Comparison of ENCODE assay signal across 8 mouse cellular contexts in the genomic region with DNA sequence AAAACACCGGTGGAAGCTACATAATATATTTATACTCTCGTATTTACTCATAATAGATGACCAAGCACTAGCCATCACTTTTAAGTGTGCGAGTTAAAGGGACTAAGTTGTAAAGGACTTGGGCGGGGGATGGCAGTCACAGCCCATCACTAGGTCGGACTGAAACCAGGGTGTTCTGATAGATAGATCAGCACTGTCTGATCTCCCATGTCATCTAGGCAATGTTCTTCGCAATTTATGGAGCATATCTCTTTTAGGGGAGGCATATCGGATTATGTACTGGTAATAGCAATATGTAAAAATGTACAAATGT. TPM values are rescaled to one million over a fixed set of nuclear protein-coding genes. Genes with fewer than 3 reads are reported as not detected.
DNase-seq lines count a peak whose midpoint lies in the region; TF ChIP-seq lines count a peak whose summit lies in the region.

No protein-coding gene starts in this region.

- intact Hi-C loops in left cerebral cortex, adult 2 months (cut with DNase I) = no loop called here
- intact Hi-C loops in left cerebral cortex, postnatal 10 days (cut with DNase I) = loop anchor here (10.0 kb wide), 1 partner anchor 640 kb away; no protein-coding TSS in a partner anchor

- H3K27me3 ChIP-seq in forebrain, embryonic 10.5 days (ENCODE audit: poor library complexity, severe bottlenecking) = peaks cover 22% of the 10 kb centered on the region
- H3K27me3 ChIP-seq in limb, embryonic 10.5 days (ENCODE audit: low read depth, poor library complexity, severe bottlenecking) = peaks cover 6% of the 10 kb centered on the region; the same call in 1 of the 2 replicates
- no peaks in the 10 kb centered on the region for H3K27me3 ChIP-seq in cerebellum, adult 2 months (ENCODE audit: control insufficient read depth, insufficient read depth, low read length)

- 21% methylated on average over 7 of the region's 7 CpGs for WGBS in forebrain, embryonic 10.5 days
- WGBS in limb, embryonic 10.5 days = 28% methylated on average over 7 of the region's 7 CpGs
- WGBS in cerebellum, adult 2 months = 23% methylated on average over 7 of the region's 7 CpGs

- DNase-seq in left cerebral cortex, adult 2 months (ENCODE audit: extremely low spot score in 1 of 2, low spot score in 2 of 2) = no peak
- DNase-seq in left cerebral cortex, postnatal 10 days (ENCODE audit: extremely low spot score in 1 of 2, low spot score in 2 of 2) = no peak
- DNase-seq in forebrain, embryonic 10.5 days (ENCODE audit: extremely low spot score, low spot score) = no peak
- no peak for DNase-seq in limb, embryonic 10.5 days (ENCODE audit: low spot score)
- peak; percentile 13 for DNase-seq in skeletal muscle tissue, adult 2 months (ENCODE audit: low read depth, low spot score)
- DNase-seq in cerebellum, adult 8-10 months = no peak
- no peak for DNase-seq in cerebellum, adult 2 months
- no peak for DNase-seq in T-cell, adult 2 months (ENCODE audit: low spot score)

- H3K27ac ChIP-seq in left cerebral cortex, adult 2 months = peak overlapping the region; percentile 57; the same call in 1 of the 2 replicates
- H3K27ac ChIP-seq in forebrain, embryonic 10.5 days = peak overlapping the region; percentile 85; the same call in 1 of the 2 replicates
- 0 out of 2 replicates have a peak overlapping the region, but pooled peaks have one; percentile 87 for H3K27ac ChIP-seq in limb, embryonic 10.5 days
- H3K27ac ChIP-seq in cerebellum, adult 2 months (ENCODE audit: insufficient read depth, low read length) = no peak overlapping the region

- no peaks in the 10 kb centered on the region for H3K9me3 ChIP-seq in forebrain, embryonic 10.5 days
- no peaks in the 10 kb centered on the region for H3K9me3 ChIP-seq in limb, embryonic 10.5 days (replicated peaks)

- H3K4me3 ChIP-seq in left cerebral cortex, adult 2 months = peak overlapping the region; percentile 51
- H3K4me3 ChIP-seq in forebrain, embryonic 10.5 days = peak overlapping the region; percentile 61
- peak overlapping the region; percentile 67 for H3K4me3 ChIP-seq in limb, embryonic 10.5 days
- H3K4me3 ChIP-seq in cerebellum, adult 2 months (replicated peaks; ENCODE audit: insufficient read depth, low read depth, low read length) = no peak overlapping the region

- TF ChIP-seq CTCF in left cerebral cortex, adult 2 months (IDR thresholded peaks at IDR 0.05) = no peak
- no peak for TF ChIP-seq CTCF in cerebellum, adult 2 months (IDR thresholded peaks at IDR 0.05; ENCODE audit: borderline replicate concordance, insufficient read depth, low read depth, low read length)

- H3K4me1 ChIP-seq in forebrain, embryonic 10.5 days = 0 out of 2 replicates have a peak, but pooled peaks cover 4% of the 10 kb centered on the region
- peaks cover 11% of the 10 kb centered on the region; the same call in 1 of the 2 replicates for H3K4me1 ChIP-seq in limb, embryonic 10.5 days
- no peaks in the 10 kb centered on the region for H3K4me1 ChIP-seq in cerebellum, adult 2 months (ENCODE audit: control insufficient read depth, insufficient read depth, low read length)

- no peaks in the 10 kb centered on the region for H3K36me3 ChIP-seq in forebrain, embryonic 10.5 days (replicated peaks)
- no peaks in the 10 kb centered on the region for H3K36me3 ChIP-seq in limb, embryonic 10.5 days

- no peak for TF ChIP-seq POLR2A in cerebellum, adult 2 months (IDR thresholded peaks at IDR 0.05; ENCODE audit: borderline replicate concordance, insufficient read depth, low read length)

RNA-seq across cellular contexts. Expression of a gene that starts 1.1 kb away (rescaled TPM):
- 10 to 100 TPM; 16.3 to 22.6 TPM for total RNA-seq in left cerebral cortex, adult 2 months (2021)
- total RNA-seq in left cerebral cortex, postnatal 10 days (2021) = 10 to 100 TPM; 28.8 to 30.3 TPM
- 5.8 and 6.7 TPM in 2 replicates for polyA plus RNA-seq in forebrain, embryonic 10.5 days (2016; fragmentation: Nextera tagmentation; extraction: Ambion mirVana)
- polyA plus RNA-seq in limb, embryonic 10.5 days (2016; fragmentation: Nextera tagmentation; extraction: Ambion mirVana) = 6.7 and 10.2 TPM in 2 replicates
- polyA plus RNA-seq in cerebellum, adult 2 months (2012; rRNA removed) = 6.1 and 6.7 TPM in 2 replicates
